Mouse (Mus musculus): ENCODE results near the gene Zscan22. TPM values are rescaled to one million over a fixed set of nuclear protein-coding genes. Genes with fewer than 3 reads are reported as not detected.
"Not testable (repeated sequence)": the region's sequence is repeated elsewhere in the genome, so short reads cannot be mapped to it uniquely, and the experiment has no call there.

Gene Zscan22
- polyA plus RNA-seq, 1 experiment from 2014 or later = 15.6 TPM

GRCm38 (mm10) chr7:12905146-12905545 is 7.5 kb downstream of the Zscan22 start:
- Histone ChIP-seq H3K9me3 (no peaks in the 10 kb centered on the region), H3K27me3 (no peaks in the 10 kb centered on the region), H3K9ac (replicated peaks) (no peak overlapping the region), H3K4me3 (replicated peaks) (no peak overlapping the region), H3K4me1 (replicated peaks) (peaks cover 3% of the 10 kb centered on the region; the same call in 1 of the 2 replicates), H3K4me2 (no peak overlapping the region), H3K36me3 (peaks cover 79% of the 10 kb centered on the region), H3K27ac (no peak overlapping the region)
- ATAC-seq (ENCODE audit: insufficient number of reproducible peaks, insufficient read depth, low FRiP score, low TSS enrichment, low read depth) = no peak
- 90% methylated on average over 1 of the region's 1 CpGs for WGBS

- WGBS = 42% methylated on average over 7 of the region's 7 CpGs
- H3K4me3 ChIP-seq (replicated peaks) = peak overlapping the region; percentile 45
- H3K27me3 ChIP-seq = no peaks in the 10 kb centered on the region
- ATAC-seq (ENCODE audit: insufficient number of reproducible peaks, insufficient read depth, low FRiP score, low TSS enrichment, low read depth) = peak; percentile 27; the same call in 1 of the 2 replicates
- peaks cover 49% of the 10 kb centered on the region for H3K36me3 ChIP-seq
- H3K4me1 ChIP-seq (replicated peaks) = peaks cover 3% of the 10 kb centered on the region; the same call in 1 of the 2 replicates
- peak overlapping the region; percentile 80 for H3K27ac ChIP-seq
- H3K9ac ChIP-seq (replicated peaks) = no peak overlapping the region
- H3K9me3 ChIP-seq = no peaks in the 10 kb centered on the region
- peak overlapping the region; percentile 57 for H3K4me2 ChIP-seq
These were observed 11.9 kb downstream of the Zscan22 start for GRCm38 (mm10) chr7:12909498-12909962.

- peak overlapping the region; percentile 57 for H3K4me2 ChIP-seq
- H3K9ac ChIP-seq (replicated peaks) = peak overlapping the region; percentile 52; the same call in 1 of the 2 replicates
- peak overlapping the region; percentile 80 for H3K27ac ChIP-seq
- no peaks in the 10 kb centered on the region for H3K27me3 ChIP-seq
- no peaks in the 10 kb centered on the region for H3K9me3 ChIP-seq
- H3K4me3 ChIP-seq (replicated peaks) = peak overlapping the region; percentile 45
- ATAC-seq (ENCODE audit: insufficient number of reproducible peaks, insufficient read depth, low FRiP score, low TSS enrichment, low read depth) = peak; percentile 66
- WGBS = 4% methylated on average over 19 of the region's 19 CpGs
- H3K4me1 ChIP-seq (replicated peaks) = peaks cover 3% of the 10 kb centered on the region; the same call in 1 of the 2 replicates
- peaks cover 42% of the 10 kb centered on the region for H3K36me3 ChIP-seq
These were observed 12.6 kb downstream of the Zscan22 start for GRCm38 (mm10) chr7:12910181-12910668.

GRCm38 (mm10) chr7:12913556-12913955 is 15.9 kb downstream of the Zscan22 start:
- H3K4me1 ChIP-seq (replicated peaks) = peaks cover 3% of the 10 kb centered on the region; the same call in 1 of the 2 replicates
- no peak for ATAC-seq (ENCODE audit: insufficient number of reproducible peaks, insufficient read depth, low FRiP score, low TSS enrichment, low read depth)
- no peak overlapping the region for H3K27ac ChIP-seq
- no peaks in the 10 kb centered on the region for H3K9me3 ChIP-seq
- H3K36me3 ChIP-seq = peaks cover 9% of the 10 kb centered on the region
- H3K27me3 ChIP-seq = no peaks in the 10 kb centered on the region
- H3K4me3 ChIP-seq (replicated peaks) = no peak overlapping the region
- H3K4me2 ChIP-seq = no peak overlapping the region
- no peak overlapping the region for H3K9ac ChIP-seq (replicated peaks)

- Histone ChIP-seq H3K36me3 (peaks cover 25% of the 10 kb centered on the region), H3K4me1 (replicated peaks) (peaks cover 13% of the 10 kb centered on the region)
- not testable (repeated sequence) for H3K9me3 ChIP-seq; H3K9ac ChIP-seq (replicated peaks); H3K4me2 ChIP-seq; H3K27me3 ChIP-seq; H3K4me3 ChIP-seq (replicated peaks); ATAC-seq (ENCODE audit: insufficient number of reproducible peaks, insufficient read depth, low FRiP score, low TSS enrichment, low read depth); H3K27ac ChIP-seq
- 87% methylated on average over 7 of the region's 8 CpGs for WGBS
These were observed 22.9 kb downstream of the Zscan22 start for GRCm38 (mm10) chr7:12920495-12920894.

- Histone ChIP-seq H3K4me3 (replicated peaks) (peak overlapping the region; percentile 92), H3K9ac (replicated peaks) (peak overlapping the region; percentile 69), H3K4me2 (peak overlapping the region; percentile 95), H3K36me3 (peaks cover 33% of the 10 kb centered on the region), H3K27me3 (peaks cover 15% of the 10 kb centered on the region), H3K27ac (peak overlapping the region; percentile 91), H3K9me3 (no peaks in the 10 kb centered on the region), H3K4me1 (replicated peaks) (peaks cover 13% of the 10 kb centered on the region)
- peak; percentile 1; the same call in 1 of the 2 replicates for ATAC-seq (ENCODE audit: insufficient number of reproducible peaks, insufficient read depth, low FRiP score, low TSS enrichment, low read depth)
- WGBS = 1% methylated on average over 3 of the region's 3 CpGs
These were observed 23.7 kb downstream of the Zscan22 start for GRCm38 (mm10) chr7:12921318-12921704.

GRCm38 (mm10) chr7:12921705-12922465 is 24.3 kb downstream of the Zscan22 start, which contains the start of gene Rps5:
Gene Rps5, plus strand, starts transcription at chr7:12922290.
- under 1% methylated on average over 55 of the region's 55 CpGs for WGBS
- Histone ChIP-seq H3K36me3 (peaks cover 38% of the 10 kb centered on the region), H3K4me3 (replicated peaks) (peak within 1 kb of the TSS; percentile 92), H3K4me2 (peak within 1 kb of the TSS; percentile 95), H3K9ac (replicated peaks) (peak within 1 kb of the TSS; percentile 86), H3K27me3 (peaks cover 21% of the 10 kb centered on the region), H3K4me1 (replicated peaks) (peaks cover 13% of the 10 kb centered on the region), H3K27ac (peak within 1 kb of the TSS; percentile 91), H3K9me3 (no peaks in the 10 kb centered on the region)
- ATAC-seq (ENCODE audit: insufficient number of reproducible peaks, insufficient read depth, low FRiP score, low TSS enrichment, low read depth) = peak; percentile 98

- 2% methylated on average over 8 of the region's 8 CpGs for WGBS
- H3K9ac ChIP-seq (replicated peaks) = peak overlapping the region; percentile 86
- peaks cover 18% of the 10 kb centered on the region for H3K4me1 ChIP-seq (replicated peaks)
- H3K4me3 ChIP-seq (replicated peaks) = peak overlapping the region; percentile 92
- ATAC-seq (ENCODE audit: insufficient number of reproducible peaks, insufficient read depth, low FRiP score, low TSS enrichment, low read depth) = no peak
- peak overlapping the region; percentile 95 for H3K4me2 ChIP-seq
- H3K9me3 ChIP-seq = no peaks in the 10 kb centered on the region
- H3K27ac ChIP-seq = no peak overlapping the region
- H3K27me3 ChIP-seq = peaks cover 29% of the 10 kb centered on the region
- H3K36me3 ChIP-seq = peaks cover 42% of the 10 kb centered on the region
These were observed 25.1 kb downstream of the Zscan22 start for GRCm38 (mm10) chr7:12922729-12923128.

- WGBS = 85% methylated on average over 7 of the region's 7 CpGs
These were observed 28.7 kb downstream of the Zscan22 start for GRCm38 (mm10) chr7:12926316-12926715.

GRCm38 (mm10) chr7:12927191-12927680 is 29.6 kb downstream of the Zscan22 start, which contains the start of gene Rnf225:
Gene Rnf225, plus strand, starts transcription at chr7:12927416.
- no peak within 1 kb of the TSS for H3K27ac ChIP-seq
- H3K27me3 ChIP-seq = peaks cover 53% of the 10 kb centered on the region
- peaks cover 25% of the 10 kb centered on the region for H3K4me1 ChIP-seq (replicated peaks)
- peak within 1 kb of the TSS; percentile 57 for H3K9ac ChIP-seq (replicated peaks)
- no peaks in the 10 kb centered on the region for H3K9me3 ChIP-seq
- peak within 1 kb of the TSS; percentile 64 for H3K4me2 ChIP-seq
- WGBS = 18% methylated on average over 8 of the region's 8 CpGs
- H3K36me3 ChIP-seq = peaks cover 42% of the 10 kb centered on the region
- ATAC-seq (ENCODE audit: insufficient number of reproducible peaks, insufficient read depth, low FRiP score, low TSS enrichment, low read depth) = 0 out of 2 replicates have a peak, but pooled peaks have one; percentile 46
- H3K4me3 ChIP-seq (replicated peaks) = peak within 1 kb of the TSS; percentile 38

More at GRCm38 (mm10) chr7:12926316-12926715, 28.7 kb downstream of the Zscan22 start:
- Histone ChIP-seq H3K4me2 (no peak overlapping the region), H3K9ac (replicated peaks) (no peak overlapping the region), H3K4me3 (replicated peaks) (no peak overlapping the region), H3K27me3 (peaks cover 53% of the 10 kb centered on the region), H3K36me3 (peaks cover 42% of the 10 kb centered on the region), H3K27ac (no peak overlapping the region), H3K4me1 (replicated peaks) (peaks cover 25% of the 10 kb centered on the region), H3K9me3 (no peaks in the 10 kb centered on the region)
- ATAC-seq (ENCODE audit: insufficient number of reproducible peaks, insufficient read depth, low FRiP score, low TSS enrichment, low read depth) = no peak
